Mouse (Mus musculus): ENCODE measurements around the gene Hadh.

- TF ChIP-seq POLR2AphosphoS5 (IDR thresholded peaks at IDR 0.05; ENCODE audit: insufficient replicate concordance, low read depth, low read length), result no peak
- TF ChIP-seq CTCF (IDR thresholded peaks at IDR 0.05; ENCODE audit: low read depth, low read length), result no peak
- no peak for TF ChIP-seq GATA2 (IDR thresholded peaks at IDR 0.05; ENCODE audit: borderline replicate concordance, low read depth, low read length)
Measured at GRCm38 (mm10) chr3:131270381-131270780, 1.5 kb downstream of the Hadh start.
